Mouse (Mus musculus): ENCODE results near the gene Mtfp1.

DNA sequence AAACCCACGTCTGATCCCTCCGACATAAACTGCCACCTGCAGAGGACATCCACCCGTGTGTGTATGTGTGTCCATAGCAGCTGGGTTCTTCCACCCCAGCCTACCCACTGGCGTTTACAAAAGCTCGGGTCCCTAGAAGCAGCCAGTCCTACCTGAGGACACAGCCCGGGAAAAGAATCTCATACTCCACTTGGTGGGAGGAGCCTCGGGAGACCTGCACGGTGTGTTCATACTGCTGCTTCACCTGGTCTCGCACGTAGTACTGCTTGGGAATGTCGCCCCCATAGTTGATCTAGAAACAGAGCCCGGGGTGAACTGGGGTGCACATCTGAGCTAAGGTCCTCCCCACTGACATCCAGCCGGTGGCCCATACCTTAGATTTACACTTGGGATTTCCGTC lies 8.3 kb upstream of the Mtfp1 start:
- no peak for TF ChIP-seq CTCF (IDR thresholded peaks at IDR 0.05; ENCODE audit: borderline replicate concordance, extremely low read depth, insufficient read depth, insufficient read length)
- TF ChIP-seq POLR2A (IDR thresholded peaks at IDR 0.05; ENCODE audit: borderline replicate concordance, extremely low read depth, insufficient read depth, insufficient read length, poor library complexity, severe bottlenecking): no peak

Measured in brain, embryonic 14.5 days (tissue).